Mouse (Mus musculus): ENCODE measurements around the gene Tomm6. TPM values are rescaled to one million over a fixed set of nuclear protein-coding genes. Genes with fewer than 3 reads are reported as not detected.

Gene Tomm6
- polyA plus RNA-seq, 1 experiment = 232 TPM

DNA sequence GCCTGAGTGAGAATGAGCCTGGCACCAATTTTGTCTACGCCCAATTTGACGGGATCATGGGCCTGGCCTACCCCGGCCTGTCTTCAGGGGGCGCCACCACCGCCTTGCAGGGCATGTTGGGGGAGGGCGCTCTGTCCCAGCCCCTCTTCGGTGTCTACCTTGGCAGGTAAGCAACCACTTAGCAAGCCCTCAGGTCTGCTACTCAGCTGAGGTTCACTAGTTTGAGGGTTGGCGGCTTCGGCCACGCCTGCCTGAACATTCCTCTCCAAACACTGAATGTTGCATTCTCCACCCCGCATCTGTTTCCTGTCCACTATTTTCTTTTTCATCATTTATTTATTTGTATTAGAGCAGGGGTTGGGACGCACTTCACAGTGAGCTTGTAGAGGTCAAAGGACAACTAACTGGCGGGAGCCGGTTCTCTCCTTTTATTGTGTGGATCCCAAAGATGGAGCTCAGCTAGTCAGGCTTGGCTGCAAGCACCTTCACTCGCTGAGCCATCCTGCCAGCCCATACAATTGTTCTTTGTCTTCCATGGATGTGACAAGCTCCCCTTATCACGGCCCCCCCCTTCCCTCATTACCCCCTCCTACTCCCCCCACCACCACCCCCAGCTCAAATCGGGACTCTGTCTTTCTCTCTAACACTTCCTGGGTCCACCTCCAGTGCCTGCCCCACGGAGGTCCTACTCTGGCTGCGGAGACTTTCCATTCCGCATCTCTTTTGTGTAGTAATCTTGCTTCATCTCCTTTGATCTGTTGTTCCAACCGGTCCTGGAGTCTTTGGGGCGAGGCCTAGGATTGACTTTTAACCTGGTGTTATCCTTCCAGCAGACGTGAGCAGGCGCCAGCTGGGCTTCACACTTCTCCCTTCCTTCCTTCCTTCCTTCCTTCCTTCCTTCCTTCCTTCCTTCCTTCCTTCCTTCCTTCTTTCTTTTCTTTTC is 42.7 kb upstream of the Tomm6 start:
- H3K4me2 ChIP-seq (ENCODE audit: low read depth) = no peak overlapping the region
- peaks cover 39% of the 10 kb centered on the region for H3K27me3 ChIP-seq (ENCODE audit: control insufficient read depth, insufficient read depth, insufficient read length)
- H3ac ChIP-seq (ENCODE audit: control insufficient read depth, insufficient read length) = no peak overlapping the region
- H3K79me2 ChIP-seq (ENCODE audit: control insufficient read depth, insufficient read depth) = no peaks in the 10 kb centered on the region
- TF ChIP-seq MAX (IDR thresholded peaks at IDR 0.05; ENCODE audit: low read depth) (no peak), USF1 (IDR thresholded peaks at IDR 0.05; ENCODE audit: low read depth) (no peak), CEBPB (IDR thresholded peaks at IDR 0.05; ENCODE audit: insufficient read depth, poor library complexity, severe bottlenecking) (no peak), MYOD1 (IDR thresholded peaks at IDR 0.05; ENCODE audit: control insufficient read depth in 1 of 3, insufficient read length in 2 of 3, low read depth in 2 of 3) (no peak), TCF3 (IDR thresholded peaks at IDR 0.05; ENCODE audit: insufficient read length, low read depth) (no peak), SRF (IDR thresholded peaks at IDR 0.05; ENCODE audit: control insufficient read depth, insufficient read length, low read depth) (no peak), REST (IDR thresholded peaks at IDR 0.05; ENCODE audit: insufficient read depth, insufficient read length) (no peak), MYOG (IDR thresholded peaks at IDR 0.05; ENCODE audit: control insufficient read depth in 1 of 3, insufficient read depth in 1 of 3, insufficient read length in 2 of 3, low read depth in 2 of 3) (no peak), E2F4 (IDR thresholded peaks at IDR 0.05; ENCODE audit: insufficient read depth) (no peak), TCF12 (IDR thresholded peaks at IDR 0.05; ENCODE audit: insufficient read depth, poor library complexity, severe bottlenecking) (no peak), POLR2A (IDR thresholded peaks at IDR 0.05; ENCODE audit: insufficient read length, low read depth) (no peak), POLR2AphosphoS2 (IDR thresholded peaks at IDR 0.05; ENCODE audit: insufficient read length, low read depth) (no peak)
- no peak overlapping the region for H3K4me3 ChIP-seq
- H3K36me3 ChIP-seq (ENCODE audit: control insufficient read depth, insufficient read depth) = no peaks in the 10 kb centered on the region

- H3K36me3 ChIP-seq (ENCODE audit: control insufficient read depth, insufficient read depth) = no peaks in the 10 kb centered on the region
- H3K4me2 ChIP-seq (ENCODE audit: low read depth) = no peak within 1 kb of the TSS
- no peaks in the 10 kb centered on the region for H3K79me2 ChIP-seq (ENCODE audit: control insufficient read depth, insufficient read depth)
- peaks cover 35% of the 10 kb centered on the region for H3K27me3 ChIP-seq (ENCODE audit: control insufficient read depth, insufficient read depth, insufficient read length)
- no peak within 1 kb of the TSS for H3K4me3 ChIP-seq
- TF ChIP-seq MAX (IDR thresholded peaks at IDR 0.05; ENCODE audit: low read depth) = no peak
- no peak for TF ChIP-seq SRF (IDR thresholded peaks at IDR 0.05; ENCODE audit: control insufficient read depth, insufficient read length, low read depth)
- no peak for TF ChIP-seq USF1 (IDR thresholded peaks at IDR 0.05; ENCODE audit: low read depth)
- TF ChIP-seq POLR2AphosphoS2 (IDR thresholded peaks at IDR 0.05; ENCODE audit: insufficient read length, low read depth) = no peak
- no peak for TF ChIP-seq TCF12 (IDR thresholded peaks at IDR 0.05; ENCODE audit: insufficient read depth, poor library complexity, severe bottlenecking)
- TF ChIP-seq REST (IDR thresholded peaks at IDR 0.05; ENCODE audit: insufficient read depth, insufficient read length) = no peak
- no peak for TF ChIP-seq E2F4 (IDR thresholded peaks at IDR 0.05; ENCODE audit: insufficient read depth)
- no peak for TF ChIP-seq POLR2A (IDR thresholded peaks at IDR 0.05; ENCODE audit: insufficient read length, low read depth)
- no peak for TF ChIP-seq MYOG (IDR thresholded peaks at IDR 0.05; ENCODE audit: control insufficient read depth in 1 of 3, insufficient read depth in 1 of 3, insufficient read length in 2 of 3, low read depth in 2 of 3)
- TF ChIP-seq MYOD1 (IDR thresholded peaks at IDR 0.05; ENCODE audit: control insufficient read depth in 1 of 3, insufficient read length in 2 of 3, low read depth in 2 of 3) = no peak
- no peak for TF ChIP-seq TCF3 (IDR thresholded peaks at IDR 0.05; ENCODE audit: insufficient read length, low read depth)
- TF ChIP-seq CEBPB (IDR thresholded peaks at IDR 0.05; ENCODE audit: insufficient read depth, poor library complexity, severe bottlenecking) = no peak
- H3ac ChIP-seq (ENCODE audit: control insufficient read depth, insufficient read length) = no peak within 1 kb of the TSS
Measured at GRCm38 (mm10) chr17:47726566-47726965, 38.4 kb upstream of the Tomm6 start, which contains the start of gene Pgc. Gene Pgc, plus strand, starts transcription at chr17:47726842.

- Histone ChIP-seq H3K36me3 (ENCODE audit: control insufficient read depth, insufficient read depth) (no peaks in the 10 kb centered on the region), H3K27me3 (ENCODE audit: control insufficient read depth, insufficient read depth, insufficient read length) (peaks cover 34% of the 10 kb centered on the region), H3K79me2 (ENCODE audit: control insufficient read depth, insufficient read depth) (no peaks in the 10 kb centered on the region), H3K4me2 (ENCODE audit: low read depth) (no peak overlapping the region), H3K4me3 (no peak overlapping the region), H3ac (ENCODE audit: control insufficient read depth, insufficient read length) (no peak overlapping the region)
- TF ChIP-seq CEBPB (IDR thresholded peaks at IDR 0.05; ENCODE audit: insufficient read depth, poor library complexity, severe bottlenecking) = no peak
- no peak for TF ChIP-seq E2F4 (IDR thresholded peaks at IDR 0.05; ENCODE audit: insufficient read depth)
- TF ChIP-seq TCF3 (IDR thresholded peaks at IDR 0.05; ENCODE audit: insufficient read length, low read depth) = no peak
- TF ChIP-seq TCF12 (IDR thresholded peaks at IDR 0.05; ENCODE audit: insufficient read depth, poor library complexity, severe bottlenecking) = no peak
- TF ChIP-seq SRF (IDR thresholded peaks at IDR 0.05; ENCODE audit: control insufficient read depth, insufficient read length, low read depth) = no peak
- TF ChIP-seq POLR2AphosphoS2 (IDR thresholded peaks at IDR 0.05; ENCODE audit: insufficient read length, low read depth) = no peak
- no peak for TF ChIP-seq POLR2A (IDR thresholded peaks at IDR 0.05; ENCODE audit: insufficient read length, low read depth)
- no peak for TF ChIP-seq REST (IDR thresholded peaks at IDR 0.05; ENCODE audit: insufficient read depth, insufficient read length)
- no peak for TF ChIP-seq USF1 (IDR thresholded peaks at IDR 0.05; ENCODE audit: low read depth)
- TF ChIP-seq MYOD1 (IDR thresholded peaks at IDR 0.05; ENCODE audit: control insufficient read depth in 1 of 3, insufficient read length in 2 of 3, low read depth in 2 of 3) = no peak
- no peak for TF ChIP-seq MAX (IDR thresholded peaks at IDR 0.05; ENCODE audit: low read depth)
- TF ChIP-seq MYOG (IDR thresholded peaks at IDR 0.05; ENCODE audit: control insufficient read depth in 1 of 3, insufficient read depth in 1 of 3, insufficient read length in 2 of 3, low read depth in 2 of 3) = no peak
Measured at GRCm38 (mm10) chr17:47721183-47721582, 33.0 kb upstream of the Tomm6 start.

- H3K4me2 ChIP-seq (ENCODE audit: low read depth) = no peak overlapping the region
- H3ac ChIP-seq (ENCODE audit: control insufficient read depth, insufficient read length) = no peak overlapping the region
- H3K27me3 ChIP-seq (ENCODE audit: control insufficient read depth, insufficient read depth, insufficient read length) = peaks cover 39% of the 10 kb centered on the region
- TF ChIP-seq USF1 (IDR thresholded peaks at IDR 0.05; ENCODE audit: low read depth) (no peak), TCF3 (IDR thresholded peaks at IDR 0.05; ENCODE audit: insufficient read length, low read depth) (no peak), TCF12 (IDR thresholded peaks at IDR 0.05; ENCODE audit: insufficient read depth, poor library complexity, severe bottlenecking) (no peak), POLR2A (IDR thresholded peaks at IDR 0.05; ENCODE audit: insufficient read length, low read depth) (no peak), SRF (IDR thresholded peaks at IDR 0.05; ENCODE audit: control insufficient read depth, insufficient read length, low read depth) (no peak), CEBPB (IDR thresholded peaks at IDR 0.05; ENCODE audit: insufficient read depth, poor library complexity, severe bottlenecking) (no peak), MYOD1 (IDR thresholded peaks at IDR 0.05; ENCODE audit: control insufficient read depth in 1 of 3, insufficient read length in 2 of 3, low read depth in 2 of 3) (no peak), MAX (IDR thresholded peaks at IDR 0.05; ENCODE audit: low read depth) (no peak), E2F4 (IDR thresholded peaks at IDR 0.05; ENCODE audit: insufficient read depth) (no peak), POLR2AphosphoS2 (IDR thresholded peaks at IDR 0.05; ENCODE audit: insufficient read length, low read depth) (no peak), MYOG (IDR thresholded peaks at IDR 0.05; ENCODE audit: control insufficient read depth in 1 of 3, insufficient read depth in 1 of 3, insufficient read length in 2 of 3, low read depth in 2 of 3) (no peak), REST (IDR thresholded peaks at IDR 0.05; ENCODE audit: insufficient read depth, insufficient read length) (no peak)
- no peak overlapping the region for H3K4me3 ChIP-seq
- H3K36me3 ChIP-seq (ENCODE audit: control insufficient read depth, insufficient read depth) = no peaks in the 10 kb centered on the region
- H3K79me2 ChIP-seq (ENCODE audit: control insufficient read depth, insufficient read depth) = no peaks in the 10 kb centered on the region
Measured at GRCm38 (mm10) chr17:47715037-47715436, 26.9 kb upstream of the Tomm6 start.
